Mouse (Mus musculus) lung, postnatal 36 days (tissue): ENCODE measurements around the gene Otop2.
A peak's percentile ranks its signal among the peaks of the same experiment; 100 is the strongest.

Experiments
- DNase-seq: peaks from one replicate; pipeline ENCODE4 v3.0.0; 2022; ENCODE audit warnings: mixed read lengths

Otop2 gene

DNA sequence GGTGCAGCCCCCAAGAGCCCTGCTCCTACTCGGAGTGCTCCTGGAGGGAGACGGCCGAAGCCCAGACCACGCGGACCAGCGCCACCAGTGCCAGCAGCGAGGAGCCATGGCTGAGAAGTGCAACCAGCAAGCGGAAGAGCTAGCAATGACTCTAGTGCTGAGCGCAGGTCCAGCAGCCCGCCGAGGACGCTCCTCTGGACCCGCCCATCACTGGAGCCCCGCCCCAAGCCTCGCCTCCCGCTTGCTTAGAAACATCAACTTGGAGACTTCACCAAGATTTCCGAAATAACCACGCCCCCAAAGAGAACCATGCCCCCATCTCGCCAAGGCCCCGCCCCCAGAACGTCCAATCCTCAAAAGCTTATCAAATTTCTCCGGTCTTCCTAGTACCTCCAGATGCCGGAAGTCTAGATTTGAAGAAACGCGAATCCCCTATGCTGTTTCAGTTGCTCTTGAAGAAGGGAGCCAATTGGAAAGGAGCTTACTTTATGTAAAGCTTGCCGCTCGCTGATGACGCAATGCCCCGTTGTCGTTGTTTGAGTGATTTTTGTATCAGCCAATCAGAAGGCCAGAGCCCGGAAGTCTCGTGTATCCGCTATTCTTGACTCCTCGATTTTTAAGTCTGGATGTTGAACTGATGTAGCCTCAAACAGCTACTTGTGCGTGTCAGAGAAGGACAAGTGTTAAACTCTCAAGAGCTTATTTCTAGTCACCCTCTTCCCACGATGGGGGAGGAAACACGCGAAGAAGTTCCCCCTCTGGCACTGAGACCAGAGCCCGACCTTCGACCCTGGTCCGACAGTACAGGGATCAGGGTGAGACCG, 30.0 kb upstream of the Otop2 start, which contains the start of gene Fdxr:
TSS of gene Fdxr (minus strand) at position 271 of the 824 bp plus-strand sequence.
- DNase-seq = peak; percentile 99

DNA sequence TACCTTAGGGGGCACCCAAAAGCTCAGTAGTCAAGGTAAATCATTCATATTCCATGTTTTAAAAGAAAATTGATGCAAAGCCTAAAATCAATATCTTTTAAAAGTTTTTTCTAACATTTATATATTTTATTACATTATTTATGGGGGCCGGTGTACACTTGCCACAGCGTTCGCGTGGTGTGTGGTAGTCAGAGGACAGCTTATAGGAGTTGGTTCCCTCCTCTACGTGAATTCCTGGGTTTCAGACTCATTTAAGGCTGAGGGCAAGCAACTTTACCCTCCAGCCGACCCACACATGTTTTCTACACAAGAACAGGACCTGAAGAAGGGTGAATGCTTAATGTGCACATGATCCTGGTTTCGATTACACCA, 29.4 kb upstream of the Otop2 start:
- no peak for DNase-seq

DNA sequence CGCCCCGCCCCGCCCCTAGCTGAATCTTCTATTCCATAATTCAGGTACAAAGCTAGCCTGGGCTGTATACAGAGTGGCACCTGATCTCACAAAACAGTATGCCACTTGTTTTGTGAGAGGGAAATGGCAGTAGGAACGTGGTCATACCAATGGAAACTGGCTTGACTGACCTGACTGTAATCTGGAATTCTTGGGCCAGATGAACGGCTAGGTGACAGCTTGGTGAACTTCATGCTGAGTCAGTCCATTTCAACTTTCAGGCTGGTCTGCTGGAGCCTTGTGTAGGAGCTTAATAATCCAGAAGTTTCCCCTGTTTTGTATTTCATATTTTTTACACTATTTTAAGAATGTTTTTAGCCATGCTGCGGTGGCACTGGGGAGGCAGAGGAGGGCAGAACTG, 28.8 kb upstream of the Otop2 start:
- DNase-seq = no peak

DNA sequence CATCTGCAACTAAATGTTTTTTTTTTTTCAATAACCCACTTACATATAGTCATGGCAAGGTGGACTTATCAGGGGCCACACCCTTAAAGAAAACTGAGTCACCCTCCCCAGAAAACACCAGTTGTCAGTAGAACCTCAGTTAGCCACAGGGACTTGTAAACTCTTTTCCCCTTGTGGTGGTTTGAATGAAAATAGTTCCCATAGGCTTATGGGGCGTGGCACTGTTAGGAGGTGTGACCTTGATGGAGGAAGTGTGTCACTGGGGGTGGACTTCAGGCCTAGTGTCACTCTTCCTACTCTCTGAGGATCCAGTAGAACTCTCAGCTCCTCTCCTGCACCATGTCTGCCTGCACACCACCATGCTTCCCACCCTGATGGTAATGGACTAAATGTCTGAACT, 27.2 kb upstream of the Otop2 start:
- DNase-seq = no peak

DNA sequence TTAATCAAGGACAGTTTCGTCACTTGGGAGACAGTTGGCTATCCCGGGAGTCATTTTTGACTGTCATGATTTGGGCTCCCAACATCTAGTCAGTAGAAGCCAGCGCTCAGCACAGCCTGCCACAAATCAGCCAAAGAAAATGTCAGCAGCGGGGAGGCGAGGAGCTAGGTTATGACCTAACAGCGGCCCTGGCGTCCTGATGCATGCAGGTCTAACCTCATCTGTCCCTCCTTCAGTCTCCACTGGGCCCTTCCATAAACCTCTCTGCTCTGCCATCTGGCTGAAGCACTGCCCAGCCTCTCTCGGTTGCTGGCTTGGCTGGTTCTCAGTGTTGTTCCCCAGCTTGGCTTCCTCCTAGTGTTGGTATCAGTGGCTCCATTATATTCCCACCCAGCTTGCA, 24.7 kb upstream of the Otop2 start:
- no peak for DNase-seq

DNA sequence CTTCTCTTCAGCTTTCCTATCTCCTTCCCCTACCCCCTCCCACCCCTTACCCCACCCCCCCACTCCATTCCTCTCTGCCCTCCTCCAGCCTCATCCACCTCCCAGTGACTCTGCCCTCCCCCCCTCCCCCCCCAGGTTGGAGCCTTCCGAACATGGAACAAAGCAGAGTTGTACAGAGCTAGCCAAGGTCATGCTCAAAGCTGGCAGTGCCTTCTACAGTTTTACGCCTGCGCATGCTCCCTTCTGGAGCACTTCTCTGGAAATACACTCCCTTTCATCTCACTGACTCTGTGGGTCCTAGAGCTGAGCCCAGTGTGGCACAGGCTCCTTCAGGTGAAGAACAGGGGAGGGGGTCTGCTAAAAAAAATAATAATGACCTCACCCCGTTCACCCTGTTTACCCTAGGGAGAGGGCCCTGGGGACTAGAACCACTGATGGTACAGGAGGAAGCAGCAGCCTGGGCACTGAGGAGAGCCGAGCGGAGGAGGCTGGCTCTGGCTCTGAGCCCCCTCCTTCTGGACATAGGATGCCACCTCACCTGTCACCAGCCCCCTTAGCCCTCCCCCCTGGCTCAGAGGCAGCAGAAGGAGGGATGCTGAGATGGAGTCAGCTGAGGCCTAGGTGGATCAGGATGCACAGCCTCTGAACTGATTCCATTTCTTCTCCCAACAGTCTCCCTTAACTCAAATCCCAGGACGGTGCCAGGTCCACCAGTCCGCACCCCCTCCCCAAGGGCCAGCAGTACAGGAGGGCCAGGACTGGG, 24.1 kb upstream of the Otop2 start:
- DNase-seq = no peak

DNA sequence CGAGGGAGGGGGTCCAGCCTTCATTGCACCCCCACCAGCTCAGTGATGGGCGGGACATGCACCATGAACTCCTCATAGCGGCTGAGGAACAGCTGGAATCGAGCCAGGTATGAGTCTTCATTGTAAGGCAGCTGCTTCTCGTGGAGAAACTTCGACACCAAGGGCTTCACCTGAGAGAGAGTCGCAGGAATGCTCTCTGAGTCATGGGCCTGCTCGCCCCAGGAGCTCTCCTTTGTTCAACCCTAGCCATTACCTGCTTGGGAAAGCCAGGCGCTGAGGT, 23.5 kb upstream of the Otop2 start:
- no peak for DNase-seq

DNA sequence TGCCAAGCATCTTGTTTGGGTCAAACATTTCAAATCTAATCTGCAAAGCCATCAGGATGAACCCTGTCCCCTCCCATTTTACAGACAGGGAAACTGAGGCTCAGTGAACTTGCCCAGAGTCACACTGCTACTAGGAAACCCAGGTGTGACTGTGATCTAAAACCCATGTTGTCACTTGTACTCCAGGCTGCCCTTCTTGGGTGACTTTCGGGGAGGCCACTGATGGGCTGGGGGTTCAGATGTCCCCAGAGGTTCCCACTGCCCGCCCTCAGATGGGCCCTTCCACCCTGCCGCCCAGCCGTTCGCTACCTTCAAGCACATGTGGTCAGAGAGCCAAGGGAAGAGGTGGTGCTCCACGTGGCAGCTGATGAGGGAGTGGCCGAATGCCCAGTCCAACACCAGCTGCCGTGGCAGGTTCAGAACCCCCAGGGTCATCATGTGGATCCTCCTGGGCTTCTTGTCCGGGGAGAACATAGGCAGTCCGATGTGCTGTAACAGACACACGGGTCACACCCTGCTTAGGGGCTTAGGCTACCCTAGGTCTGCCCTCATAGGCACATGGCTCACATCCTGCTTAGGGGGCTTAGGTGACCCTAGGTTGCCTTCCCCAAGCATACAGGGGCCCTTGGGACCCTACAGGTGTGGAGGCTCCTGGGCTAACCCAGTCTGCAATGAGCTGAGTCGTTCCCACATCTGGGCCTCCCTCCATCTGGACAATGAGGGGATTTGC, 22.9 kb upstream of the Otop2 start:
- no peak for DNase-seq

DNA sequence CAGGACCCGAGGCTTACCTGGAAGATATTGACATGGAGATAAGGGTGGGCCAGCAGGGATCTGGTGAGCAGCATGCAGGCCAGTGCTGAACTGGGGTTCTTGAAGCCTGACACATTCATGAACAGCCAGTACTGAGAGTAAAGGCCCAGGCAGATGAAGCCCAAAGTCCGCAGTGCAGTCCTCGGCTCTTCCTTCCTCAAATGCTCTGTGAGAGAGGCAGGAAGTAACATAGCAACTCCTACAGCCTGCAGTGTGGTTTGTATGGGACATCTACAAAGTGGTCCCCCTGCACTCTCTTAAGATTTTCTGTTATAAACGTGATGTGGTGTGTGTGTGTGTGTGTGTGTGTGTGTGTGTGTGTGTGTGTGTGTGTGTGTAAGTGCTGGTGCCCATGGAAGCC, 21.7 kb upstream of the Otop2 start:
- no peak for DNase-seq

DNA sequence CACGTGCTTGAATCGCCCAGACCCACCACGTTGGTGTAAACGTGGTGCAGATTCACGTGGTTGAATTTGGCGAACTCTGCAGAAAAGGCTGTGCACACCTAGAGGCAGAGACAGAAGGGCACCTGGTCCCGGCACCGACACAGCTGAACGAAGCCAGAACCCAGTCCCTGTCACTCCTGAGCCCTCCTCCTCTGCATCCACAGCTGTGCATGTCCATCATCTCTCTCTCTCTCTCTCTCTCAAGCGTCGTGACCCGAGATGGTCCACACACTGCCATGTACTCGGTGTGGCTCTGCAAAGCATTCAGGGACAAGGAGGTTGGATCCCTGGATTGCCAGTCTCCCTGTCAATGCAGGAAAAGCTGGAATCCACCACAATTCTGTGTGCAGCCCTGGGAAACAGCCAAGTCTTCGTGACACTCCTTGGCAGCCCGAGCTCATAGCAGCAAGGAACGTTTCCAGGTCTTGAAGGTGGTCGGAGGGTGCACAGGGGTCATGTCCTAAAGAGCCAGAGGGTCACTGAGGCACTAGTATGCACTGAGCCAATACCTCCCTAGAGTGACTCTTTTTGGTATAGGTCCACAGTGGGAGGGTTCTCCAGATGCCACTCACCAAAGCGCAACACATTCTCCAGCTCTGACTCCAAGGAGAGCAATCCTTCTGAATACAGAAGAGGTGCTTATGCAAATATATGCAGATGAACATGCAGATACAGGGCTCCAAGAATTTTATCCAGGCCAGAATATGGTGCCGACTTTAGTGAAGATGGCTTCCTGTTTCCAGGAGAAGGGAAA, 20.6 kb upstream of the Otop2 start:
- DNase-seq = no peak

DNA sequence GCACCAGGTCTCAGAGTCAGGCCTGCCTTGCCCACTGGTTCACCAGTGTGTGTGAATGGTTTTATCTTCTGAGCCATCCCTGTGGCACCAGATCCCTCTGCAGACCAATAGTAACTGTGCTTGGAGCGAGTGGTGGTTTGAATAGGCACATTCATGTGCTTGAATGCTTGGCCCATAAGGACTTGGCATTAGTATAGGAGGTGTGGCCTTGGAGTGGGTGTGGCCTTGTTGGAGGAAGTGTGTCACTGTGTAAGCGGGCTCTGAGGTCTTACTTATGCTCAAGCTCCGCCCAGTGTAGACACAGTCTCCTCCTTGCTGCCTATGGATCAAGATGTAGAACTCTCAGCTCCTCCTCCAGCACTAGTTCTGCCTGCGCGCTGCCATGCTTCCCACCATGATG, 19.6 kb upstream of the Otop2 start:
- DNase-seq = peak; percentile 33

DNA sequence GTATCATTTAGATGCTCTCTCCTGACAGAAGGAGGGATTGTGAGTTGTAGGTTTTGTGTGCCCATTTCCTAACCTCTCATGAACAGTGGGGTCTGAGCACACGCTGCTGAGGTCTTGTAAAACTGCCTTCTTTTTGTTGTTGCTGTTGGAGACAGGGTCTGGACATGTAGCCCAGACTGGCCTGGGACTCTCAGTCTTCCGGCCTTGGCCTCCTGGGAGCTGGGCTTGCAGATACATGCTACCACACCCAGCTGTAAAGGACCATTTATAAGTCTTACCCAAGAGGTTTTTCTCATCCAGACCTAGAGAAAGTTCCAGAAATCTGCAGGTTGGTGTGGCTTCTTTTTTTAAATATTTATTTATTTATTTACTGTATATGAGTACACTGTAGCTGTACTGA, 18.7 kb upstream of the Otop2 start:
- no peak for DNase-seq

DNA sequence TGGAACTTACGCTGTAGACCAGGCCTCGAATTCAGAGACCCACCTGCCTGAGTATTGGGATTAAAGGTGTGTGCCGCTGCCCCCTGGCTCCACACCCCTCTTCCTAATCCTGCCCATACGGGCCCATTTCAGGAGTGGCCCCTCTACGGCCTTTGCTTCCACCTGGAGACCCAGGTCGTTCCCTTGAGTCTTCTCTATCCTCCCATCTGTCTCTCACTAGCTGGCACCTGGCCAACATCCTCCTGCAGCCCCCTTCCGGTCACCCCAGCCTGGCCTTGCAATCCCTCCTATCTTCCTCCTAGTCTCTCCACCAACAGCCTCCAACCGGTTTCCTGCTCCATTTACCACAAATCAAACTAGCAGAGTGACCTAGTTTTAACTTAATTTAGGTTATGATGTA, 17.1 kb upstream of the Otop2 start:
- DNase-seq = no peak

DNA sequence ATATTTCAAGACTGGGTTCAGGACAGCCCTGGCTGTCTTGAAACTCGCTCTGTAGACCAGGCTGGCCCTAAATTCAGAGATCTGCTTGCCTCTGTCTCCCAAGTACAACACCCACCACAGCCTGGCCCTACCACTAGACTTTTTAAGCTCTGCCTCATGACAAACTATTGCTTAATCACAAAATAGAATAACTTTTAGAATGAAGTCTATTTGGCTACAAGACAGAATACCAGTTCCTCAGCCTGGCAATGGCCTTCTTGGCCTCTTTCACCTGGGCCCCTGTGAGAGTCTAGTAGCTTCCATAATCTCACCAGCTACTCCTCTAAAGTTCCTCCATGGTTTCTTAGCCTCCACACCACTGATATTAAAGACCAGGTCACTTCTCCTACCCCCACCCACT, 16.6 kb upstream of the Otop2 start:
- DNase-seq = no peak

DNA sequence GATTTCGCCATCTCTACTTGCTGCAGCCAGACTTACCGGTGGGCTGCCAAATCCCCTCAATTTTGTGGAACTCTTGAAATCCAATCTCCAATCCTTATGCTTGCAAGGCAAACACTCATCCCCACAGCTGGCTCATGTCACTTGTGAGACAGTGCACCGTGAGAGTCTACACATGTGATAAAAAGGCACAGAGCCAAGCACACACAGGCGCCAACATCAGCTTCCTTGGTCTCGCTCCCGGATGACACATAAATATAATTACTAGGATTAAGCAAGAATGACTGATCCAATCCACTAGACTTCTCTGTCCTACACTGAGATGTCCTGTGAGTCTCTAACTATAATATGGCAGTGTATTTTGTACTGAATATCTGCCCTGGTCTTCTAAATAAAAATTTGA, 16.0 kb upstream of the Otop2 start:
- peak; percentile 84 for DNase-seq

DNA sequence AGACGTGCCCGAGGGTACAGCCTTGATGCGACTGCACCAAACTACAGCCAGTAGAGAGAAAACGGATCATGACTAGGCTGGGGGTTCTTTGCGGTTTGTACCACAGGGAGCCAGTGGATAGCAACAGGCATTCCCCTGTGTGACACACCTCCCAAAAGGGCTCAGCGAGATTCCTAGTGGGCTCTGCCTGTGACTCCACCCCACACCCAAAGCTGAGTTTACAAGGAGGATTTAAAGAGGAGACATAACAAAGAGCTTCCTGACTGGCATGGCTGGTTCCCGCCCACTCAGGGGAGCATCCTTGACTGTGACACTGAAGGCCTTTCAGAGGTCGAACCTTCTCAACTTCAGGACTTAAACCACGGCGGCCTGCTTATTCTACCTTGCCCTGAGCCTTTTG, 15.5 kb upstream of the Otop2 start:
- no peak for DNase-seq

DNA sequence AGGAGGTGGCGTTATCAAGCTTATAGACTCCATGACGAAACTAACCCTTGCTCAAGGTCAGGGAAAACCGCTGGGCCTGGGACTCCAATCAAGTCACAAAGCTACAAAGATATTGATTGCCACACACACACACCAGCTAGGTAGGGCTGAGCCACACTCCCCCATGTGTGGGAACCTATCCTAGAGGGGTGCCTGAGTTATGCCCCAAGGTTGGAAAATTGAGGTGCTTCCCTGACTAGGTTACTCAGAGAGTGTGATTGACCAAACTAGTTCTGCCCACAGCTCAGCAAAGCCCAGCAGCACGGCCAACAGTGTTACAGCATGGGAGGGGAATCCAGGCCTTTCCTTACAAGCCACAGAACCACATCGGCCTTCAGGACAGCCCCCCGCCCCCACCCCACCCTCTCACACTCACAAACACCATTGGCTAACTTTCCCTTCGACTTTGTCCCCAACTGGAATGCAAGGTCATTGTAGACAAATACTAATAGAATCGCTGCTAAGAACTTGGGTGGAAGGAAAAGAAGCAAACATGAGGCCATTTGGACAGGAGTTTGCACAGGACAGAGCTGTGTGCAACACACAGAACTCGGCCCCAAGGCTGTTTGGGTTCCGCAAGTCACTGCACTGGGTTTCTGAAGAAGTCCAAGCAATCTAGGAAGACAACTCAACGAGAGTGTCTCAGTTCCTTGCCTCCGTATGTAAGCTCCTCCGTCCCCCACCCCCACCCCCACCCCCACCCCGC, 14.2 kb upstream of the Otop2 start:
- DNase-seq = no peak

DNA sequence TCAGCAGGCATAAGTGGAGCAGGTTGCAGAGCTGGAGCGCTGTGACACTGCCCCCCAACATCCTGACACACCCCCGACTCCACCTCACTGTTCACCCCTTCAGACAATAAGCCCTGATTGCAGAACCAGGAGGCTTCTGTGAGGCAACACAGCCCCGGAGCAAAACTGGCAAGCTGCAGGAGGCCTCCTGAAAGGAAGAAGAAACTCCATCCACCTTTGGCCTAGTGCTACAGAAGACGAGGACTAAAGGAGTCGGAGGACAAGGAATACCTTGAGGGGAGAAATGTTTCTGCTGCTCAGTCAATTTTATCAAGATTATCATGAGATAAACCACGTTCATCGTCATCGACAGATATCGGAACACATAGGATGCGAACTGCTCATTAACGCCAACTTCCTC, 11.0 kb upstream of the Otop2 start:
- DNase-seq = no peak

DNA sequence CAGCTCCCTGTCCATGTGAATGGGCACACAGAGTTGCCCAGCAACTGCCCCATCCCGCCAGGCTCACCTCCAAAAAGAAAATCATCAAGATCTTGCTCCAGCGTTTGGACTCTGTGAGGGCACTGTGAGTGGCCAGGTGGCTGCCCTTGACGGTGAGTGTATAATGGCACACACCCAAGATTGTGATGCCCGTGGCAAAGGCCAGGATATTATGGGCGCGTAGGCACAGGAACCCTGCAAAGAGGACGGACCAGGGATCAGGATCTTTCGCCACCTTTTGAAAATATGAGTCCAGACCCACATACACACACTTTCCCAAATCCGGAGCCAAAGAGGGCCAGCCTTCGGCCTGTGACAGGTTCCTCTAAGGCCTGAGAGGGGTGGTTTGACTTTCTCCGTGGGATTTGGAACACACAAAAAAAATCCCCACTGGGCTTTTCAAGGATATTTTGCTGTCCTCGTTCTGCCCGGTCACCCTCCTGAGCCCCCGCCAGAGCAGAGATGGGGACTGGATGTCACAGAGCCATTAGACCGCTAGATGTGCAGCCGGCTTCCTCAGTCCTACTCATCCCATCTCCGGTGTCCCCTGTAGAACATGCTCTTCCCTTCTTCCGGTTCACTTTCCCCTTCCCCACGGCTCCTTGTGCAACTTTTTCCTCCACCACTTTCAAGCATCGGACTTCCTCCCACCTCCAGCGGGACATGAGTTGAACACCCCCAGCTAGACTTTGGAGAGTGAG, 10.3 kb upstream of the Otop2 start:
- peak; percentile 50 for DNase-seq

DNA sequence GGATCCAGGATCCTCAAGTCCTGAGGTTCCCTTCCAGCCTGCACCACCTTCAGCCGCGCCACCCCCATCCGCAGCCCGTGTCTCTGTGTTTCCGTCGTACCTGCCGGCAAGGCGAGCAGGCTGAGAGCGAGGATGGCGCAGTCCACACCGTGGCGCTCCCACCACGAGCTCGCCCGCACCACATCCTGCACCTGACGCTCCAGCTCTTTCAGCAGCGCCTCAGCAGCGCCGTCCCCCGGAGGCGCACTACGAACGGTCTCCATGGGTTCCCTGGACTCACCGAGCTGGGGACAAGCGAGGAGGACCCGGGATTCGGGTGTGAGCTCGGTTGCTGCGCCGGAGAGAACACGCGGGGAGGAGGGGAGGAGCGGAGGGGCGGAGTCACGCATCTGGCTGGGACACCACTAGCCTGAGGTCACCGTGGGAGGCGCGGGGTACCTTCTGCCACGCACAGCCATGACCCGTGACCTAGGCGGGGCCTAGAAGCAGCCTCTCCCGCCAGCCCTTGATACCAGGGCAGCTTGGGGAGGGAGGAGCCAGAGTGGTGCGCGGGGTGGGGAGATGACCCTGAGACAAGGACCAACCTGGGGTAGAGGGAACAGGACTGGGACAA, 9.6 kb upstream of the Otop2 start, which contains the start of gene Fads6:
TSS of gene Fads6 (minus strand) at position 450 of the 613 bp plus-strand sequence.
- DNase-seq = peak; percentile 60

DNA sequence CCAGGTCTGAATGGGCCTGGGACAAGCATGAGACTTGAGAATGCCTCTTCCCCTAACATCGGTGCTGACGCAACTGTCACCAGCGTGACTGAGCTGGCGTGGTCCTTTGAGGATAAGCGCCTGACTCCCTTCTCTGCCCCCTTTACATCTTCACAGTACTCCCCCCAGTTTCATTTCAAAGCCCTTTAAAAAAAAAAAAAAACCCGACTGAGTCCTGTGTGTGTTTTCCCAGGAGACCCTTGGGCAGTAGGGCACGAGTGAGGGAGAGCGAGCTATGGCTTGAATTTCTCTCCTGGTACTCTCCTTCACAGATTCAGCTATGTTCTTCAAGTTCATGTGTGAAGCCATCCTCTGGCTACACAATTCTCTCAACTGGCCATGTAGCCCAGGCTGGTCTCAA, 8.8 kb upstream of the Otop2 start:
- no peak for DNase-seq
